In genomic region chr11:98766346-98766745, GRCm38 (mm10) we compare ENCODE assay signal across 10 mouse cellular contexts. TPM values are rescaled to one million over a fixed set of nuclear protein-coding genes. Genes with fewer than 3 reads are reported as not detected.
DNase-seq lines count a peak whose midpoint lies in the region; ATAC-seq and TF ChIP-seq lines count a peak whose summit lies in the region.
"Had no signal": no experiment of that assay in that cellular context is flagged by ENCODE, and none has a peak within 500 bp of the region (broad histone marks: within the 10 kb centered on the region; RNA-seq: fewer than 3 reads in every experiment).

No protein-coding gene starts in this region.

- no peak for ATAC-seq in lung, embryonic 15.5 days (ENCODE audit: borderline replicate concordance, extremely low read depth, low FRiP score, low TSS enrichment)
- no peak for ATAC-seq in hindbrain, embryonic 13.5 days (ENCODE audit: low FRiP score)
- ATAC-seq: Patski had no signal

- H3K4me2 ChIP-seq in lung, embryonic 15.5 days: no peak overlapping the region; the same call in 1 of the 2 replicates
- no peak overlapping the region for H3K4me2 ChIP-seq in hindbrain, embryonic 13.5 days
- H3K4me2 ChIP-seq: limb, embryonic 13.5 days had no signal

- no peaks in the 10 kb centered on the region for H3K9me3 ChIP-seq in lung, embryonic 15.5 days
- H3K9me3 ChIP-seq in hindbrain, embryonic 13.5 days: no peaks in the 10 kb centered on the region
- H3K9me3 ChIP-seq: limb, embryonic 13.5 days had no signal

- H3K4me3 ChIP-seq in lung, embryonic 15.5 days: no peak overlapping the region
- no peak overlapping the region for H3K4me3 ChIP-seq in hindbrain, embryonic 13.5 days
- H3K4me3 ChIP-seq in olfactory bulb, adult 2 months (ENCODE audit: insufficient read depth, low read depth, low read length): no peak overlapping the region
- H3K4me3 ChIP-seq: limb, embryonic 13.5 days had no signal

- no peak overlapping the region for H3K9ac ChIP-seq in lung, embryonic 15.5 days
- peak overlapping the region; percentile 43; the same call in 1 of the 2 replicates for H3K9ac ChIP-seq in hindbrain, embryonic 13.5 days
- H3K9ac ChIP-seq: limb, embryonic 13.5 days had no signal

- peaks cover 87% of the 10 kb centered on the region for H3K4me1 ChIP-seq in lung, embryonic 15.5 days
- peaks cover 50% of the 10 kb centered on the region for H3K4me1 ChIP-seq in hindbrain, embryonic 13.5 days (replicated peaks)
- peaks cover 71% of the 10 kb centered on the region for H3K4me1 ChIP-seq in olfactory bulb, adult 2 months (ENCODE audit: control insufficient read depth, insufficient read depth, low read length)

- H3K27me3 ChIP-seq in lung, embryonic 15.5 days: no peaks in the 10 kb centered on the region
- H3K27me3 ChIP-seq in hindbrain, embryonic 13.5 days: no peaks in the 10 kb centered on the region
- H3K27me3 ChIP-seq: limb, embryonic 13.5 days; Patski had no signal

- no peak for TF ChIP-seq CTCF in olfactory bulb, adult 2 months (IDR thresholded peaks at IDR 0.05; ENCODE audit: insufficient read depth, low read depth, low read length)

- H3K36me3 ChIP-seq in lung, embryonic 15.5 days: peaks cover 34% of the 10 kb centered on the region
- peaks cover 82% of the 10 kb centered on the region for H3K36me3 ChIP-seq in hindbrain, embryonic 13.5 days

- H3K27ac ChIP-seq in lung, embryonic 15.5 days: peak overlapping the region; percentile 77
- H3K27ac ChIP-seq in hindbrain, embryonic 13.5 days: peak overlapping the region; percentile 88
- peak overlapping the region; percentile 5; the same call in 1 of the 2 replicates for H3K27ac ChIP-seq in olfactory bulb, adult 2 months (ENCODE audit: insufficient read depth, low read depth, low read length)
- H3K27ac ChIP-seq: limb, embryonic 13.5 days had no signal

- WGBS in lung, embryonic 15.5 days: 29% methylated on average over 2 of the region's 2 CpGs
- WGBS in hindbrain, embryonic 13.5 days: 75% methylated on average over 1 of the region's 2 CpGs
- WGBS in olfactory bulb, adult 2 months: 40% methylated on average over 2 of the region's 2 CpGs

- peak; percentile 53 to 56 for DNase-seq in cerebellum, postnatal 25 days
- DNase-seq in cerebellum, adult 8-10 months: no peak
- no peak for DNase-seq in lung, postnatal 4 days
- no peak for DNase-seq in adrenal gland, postnatal 4 days (ENCODE audit: low spot score in 2 of 2)
- no peak for DNase-seq in urinary bladder, adult 2 months (ENCODE audit: low spot score)

- TF ChIP-seq POLR2A in olfactory bulb, adult 2 months (IDR thresholded peaks at IDR 0.05; ENCODE audit: insufficient read depth, low read depth, low read length): no peak

RNA-seq across cellular contexts. Expression of gene Nr1d1, which starts 8.8 kb away (rescaled TPM):
- polyA plus RNA-seq in lung, embryonic 15.5 days (2015; fragmentation: Nextera tagmentation; extraction: Ambion mirVana): 1.0 and 1.5 TPM in 2 replicates
- polyA plus RNA-seq in hindbrain, embryonic 13.5 days (2015; fragmentation: Nextera tagmentation; extraction: Ambion mirVana): 1.9 and 2.4 TPM in 2 replicates
- polyA plus RNA-seq in olfactory bulb, adult 2 months (2012; ENCODE audit: insufficient read depth, insufficient read length, low replicate concordance, missing spikeins): not detected in 2 replicates
- total RNA-seq in adrenal gland, postnatal 4 days (2021): 100 to 1,000 TPM; 104 to 115 TPM
- 119 and 219 TPM in 2 replicates for polyA plus RNA-seq in urinary bladder, adult 2 months (2012; rRNA removed)

RNA-seq across cellular contexts. Expression of gene Thra, which starts 25.9 kb away (rescaled TPM):
- 35.6 and 35.8 TPM in 2 replicates for polyA plus RNA-seq in lung, embryonic 15.5 days (2015; fragmentation: Nextera tagmentation; extraction: Ambion mirVana)
- polyA plus RNA-seq in hindbrain, embryonic 13.5 days (2015; fragmentation: Nextera tagmentation; extraction: Ambion mirVana): 117 and 122 TPM in 2 replicates
- polyA plus RNA-seq in olfactory bulb, adult 2 months (2012; ENCODE audit: insufficient read depth, insufficient read length, low replicate concordance, missing spikeins): 251 and 495 TPM in 2 replicates
- 100 to 1,000 TPM; 181 to 195 TPM for total RNA-seq in adrenal gland, postnatal 4 days (2021)
- polyA plus RNA-seq in urinary bladder, adult 2 months (2012; rRNA removed): 62.2 and 88.1 TPM in 2 replicates

RNA-seq across cellular contexts. Expression of gene Msl1, which starts 29.0 kb away (rescaled TPM):
- 21.1 and 21.2 TPM in 2 replicates for polyA plus RNA-seq in lung, embryonic 15.5 days (2015; fragmentation: Nextera tagmentation; extraction: Ambion mirVana)
- 31.5 and 33.0 TPM in 2 replicates for polyA plus RNA-seq in hindbrain, embryonic 13.5 days (2015; fragmentation: Nextera tagmentation; extraction: Ambion mirVana)
- 206 and 252 TPM in 2 replicates for polyA plus RNA-seq in olfactory bulb, adult 2 months (2012; ENCODE audit: insufficient read depth, insufficient read length, low replicate concordance, missing spikeins)
- 100 to 1,000 TPM; 119 to 121 TPM for total RNA-seq in adrenal gland, postnatal 4 days (2021)
- polyA plus RNA-seq in urinary bladder, adult 2 months (2012; rRNA removed): 57.0 and 58.7 TPM in 2 replicates

RNA-seq across cellular contexts. Expression of gene Med24, which starts 37.1 kb away (rescaled TPM):
- 51.9 and 53.0 TPM in 2 replicates for polyA plus RNA-seq in lung, embryonic 15.5 days (2015; fragmentation: Nextera tagmentation; extraction: Ambion mirVana)
- 72.4 and 75.2 TPM in 2 replicates for polyA plus RNA-seq in hindbrain, embryonic 13.5 days (2015; fragmentation: Nextera tagmentation; extraction: Ambion mirVana)
- polyA plus RNA-seq in olfactory bulb, adult 2 months (2012; ENCODE audit: insufficient read depth, insufficient read length, low replicate concordance, missing spikeins): not detected in 2 replicates
- 10 to 100 TPM; 75.7 to 84.8 TPM for total RNA-seq in adrenal gland, postnatal 4 days (2021)
- 29.6 and 32.8 TPM in 2 replicates for polyA plus RNA-seq in urinary bladder, adult 2 months (2012; rRNA removed)

RNA-seq across cellular contexts. Expression of gene Casc3, which starts 38.4 kb away (rescaled TPM):
- polyA plus RNA-seq in lung, embryonic 15.5 days (2015; fragmentation: Nextera tagmentation; extraction: Ambion mirVana): 35.7 and 37.9 TPM in 2 replicates
- 48.7 and 50.2 TPM in 2 replicates for polyA plus RNA-seq in hindbrain, embryonic 13.5 days (2015; fragmentation: Nextera tagmentation; extraction: Ambion mirVana)
- polyA plus RNA-seq in olfactory bulb, adult 2 months (2012; ENCODE audit: insufficient read depth, insufficient read length, low replicate concordance, missing spikeins): not detected in 2 replicates
- 10 to 100 TPM; 45.2 to 54.8 TPM for total RNA-seq in adrenal gland, postnatal 4 days (2021)
- 24.7 and 29.5 TPM in 2 replicates for polyA plus RNA-seq in urinary bladder, adult 2 months (2012; rRNA removed)

Comparison
In these comparisons a context has a peak if more than half of its experiments do, and no peak if none do; other contexts are left out.
1. DNase-seq: peak in cerebellum, postnatal 25 days (2 of 2); none in cerebellum, adult 8-10 months (single experiment), lung, postnatal 4 days (0 of 2), adrenal gland, postnatal 4 days (0 of 2) and urinary bladder, adult 2 months (single experiment).
2. H3K27ac ChIP-seq: peak in every context shown above with its lines; median percentile 88 in hindbrain, embryonic 13.5 days; 77 in lung, embryonic 15.5 days; 5 in olfactory bulb, adult 2 months.
3. RNA of gene Nr1d1, which starts 8.8 kb away (polyA plus RNA-seq): 119 to 219 TPM in urinary bladder, adult 2 months; 1.9 to 2.4 TPM in hindbrain, embryonic 13.5 days, 1.0 to 1.5 TPM in lung, embryonic 15.5 days and not detected in olfactory bulb, adult 2 months; every median in the first group is over 10 times any median in the second.